Mouse (Mus musculus) forebrain, embryonic 16.5 days (tissue): ENCODE data around the gene Eif3k. TPM values are rescaled to one million over a fixed set of nuclear protein-coding genes. Genes with fewer than 3 reads are reported as not detected.

Source experiments
- ATAC-seq: fragments of 200-750 bp; cut with Nextera tagmentation; 2 replicates; pipeline ENCODE4 v1.8.0; 2017; ENCODE audit warnings: mild to moderate bottlenecking, moderate library complexity
- H3K27ac ChIP-seq: fragments of 300-500 bp; sonication (generic); 2 replicates; pipeline ENCODE4 v1.5.1; 2014; ENCODE audit warnings: low read length, control low read depth
- H3K27me3 ChIP-seq: fragments of 300-500 bp; sonication (generic); replicated peaks from 2 replicates; pipeline ENCODE4 v1.6.1; 2014; ENCODE audit warnings: low read length; ENCODE audit not compliant: control insufficient read depth, insufficient read depth
- H3K36me3 ChIP-seq: fragments of 300-500 bp; sonication (generic); 2 replicates; pipeline ENCODE4 v1.6.1; 2014; ENCODE audit not compliant: control insufficient read depth, insufficient read depth
- H3K4me1 ChIP-seq: fragments of 300-500 bp; sonication (generic); replicated peaks from 2 replicates; pipeline ENCODE4 v1.6.1; 2014; ENCODE audit warnings: low read length; ENCODE audit not compliant: control insufficient read depth, insufficient read depth
- H3K4me2 ChIP-seq: fragments of 300-500 bp; sonication (generic); 2 replicates; pipeline ENCODE4 v1.6.1; 2014; ENCODE audit warnings: mild to moderate bottlenecking, low read length, control low read depth
- H3K4me3 ChIP-seq: fragments of 300-500 bp; sonication (generic); replicated peaks from 2 replicates; pipeline ENCODE4 v1.5.1; 2014; ENCODE audit warnings: mild to moderate bottlenecking, low read length, control low read depth
- H3K9ac ChIP-seq: fragments of 300-500 bp; sonication (generic); replicated peaks from 2 replicates; pipeline ENCODE4 v1.6.1; 2014; ENCODE audit warnings: low read depth, low read length, control low read depth
- H3K9me3 ChIP-seq: fragments of 300-500 bp; sonication (generic); 2 replicates; pipeline ENCODE4 v1.6.1; 2016; ENCODE audit warnings: low read length; ENCODE audit not compliant: control insufficient read depth
- WGBS: fragments of 180-500 bp; shearing (Covaris S2); extraction: QIAGEN DNeasy Blood & Tissue Kit; methylation state at CpG from one replicate; pipeline ENCODE4 v1.1.7; 2014; 5-methylcytosine and 5-hydroxymethylcytosine counted together
- polyA plus RNA-seq: library from polyadenylated mRNA; unstranded; fragments of >200 nt; fragmentation: Nextera tagmentation; extraction: Ambion mirVana; gene quantifications from 2 replicates; pipeline ENCODE4 v1.2.1, GENCODE M21; 2015

Eif3k gene
- polyA plus RNA-seq, 1 experiment from 2014 or later: 296 TPM

DNA sequence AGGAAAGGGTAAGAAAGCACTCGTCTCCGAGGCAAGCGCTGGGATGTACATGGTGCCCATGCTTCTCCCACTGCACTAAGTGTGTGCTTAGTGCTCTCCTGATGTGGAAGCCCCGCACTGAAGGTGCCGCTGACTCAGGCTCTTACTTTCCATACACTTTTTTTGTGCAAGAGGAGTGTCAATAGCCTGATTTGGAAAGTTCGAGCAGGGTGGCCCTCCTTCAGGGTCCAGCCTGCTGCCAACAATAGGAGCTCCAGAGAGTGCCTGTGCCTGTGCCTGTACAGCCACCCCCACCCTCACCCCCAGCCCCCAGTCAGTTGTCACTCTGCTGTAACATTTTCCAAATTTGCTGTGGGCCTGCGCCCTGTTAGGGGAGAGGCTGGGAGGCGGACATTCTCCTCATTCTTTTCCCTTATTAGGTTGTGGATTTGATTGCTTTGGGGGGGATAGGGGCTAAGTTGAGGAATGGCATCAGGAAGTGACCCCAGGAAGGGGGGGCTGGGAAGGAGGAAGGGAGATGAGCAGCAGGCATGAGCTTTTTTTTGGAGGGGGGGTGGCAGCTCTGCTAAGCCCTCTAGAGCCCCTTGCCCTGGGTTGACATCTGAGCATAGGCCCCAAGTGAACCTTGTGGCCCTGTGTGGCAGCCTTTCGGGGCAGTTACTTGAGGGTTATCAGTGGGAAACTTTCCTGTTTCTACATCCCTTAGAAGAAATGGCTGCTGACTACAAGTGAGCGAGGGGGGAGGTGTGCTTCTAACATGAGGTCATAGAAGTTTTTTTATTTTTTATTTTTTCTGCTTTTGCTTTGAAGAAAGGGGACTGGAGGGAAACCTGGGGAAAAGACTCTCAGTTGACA, 36.0 kb downstream of the Eif3k start:
- ATAC-seq: peak; percentile 32; the same call in 1 of the 2 replicates
- 12% methylated on average over 10 of the region's 10 CpGs for WGBS
- peaks cover 22% of the 10 kb centered on the region for H3K4me1 ChIP-seq
- no peak overlapping the region for H3K4me3 ChIP-seq
- H3K9me3 ChIP-seq: no peaks in the 10 kb centered on the region
- H3K4me2 ChIP-seq: no peak overlapping the region; the same call in 1 of the 2 replicates
- H3K36me3 ChIP-seq: no peaks in the 10 kb centered on the region
- no peaks in the 10 kb centered on the region for H3K27me3 ChIP-seq
- H3K9ac ChIP-seq: no peak overlapping the region
- peak overlapping the region; percentile 59 for H3K27ac ChIP-seq

GRCm38 (mm10) chr7:28944756-28945415, 36.8 kb downstream of the Eif3k start:
- Histone ChIP-seq H3K27ac (peak overlapping the region; percentile 59), H3K9ac (no peak overlapping the region), H3K4me3 (no peak overlapping the region), H3K4me2 (no peak overlapping the region), H3K36me3 (no peaks in the 10 kb centered on the region), H3K4me1 (peaks cover 22% of the 10 kb centered on the region), H3K9me3 (no peaks in the 10 kb centered on the region), H3K27me3 (no peaks in the 10 kb centered on the region)
- WGBS: 11% methylated on average over 6 of the region's 6 CpGs
- ATAC-seq: peak; percentile 71

- WGBS: 73% methylated on average over 5 of the region's 5 CpGs
- Histone ChIP-seq H3K27me3 (no peaks in the 10 kb centered on the region), H3K27ac (peak overlapping the region; percentile 55), H3K9ac (no peak overlapping the region), H3K4me3 (no peak overlapping the region), H3K4me1 (peaks cover 24% of the 10 kb centered on the region), H3K9me3 (no peaks in the 10 kb centered on the region), H3K4me2 (no peak overlapping the region), H3K36me3 (no peaks in the 10 kb centered on the region)
- ATAC-seq: no peak
These were observed 38.0 kb downstream of the Eif3k start for GRCm38 (mm10) chr7:28943451-28944180.

DNA sequence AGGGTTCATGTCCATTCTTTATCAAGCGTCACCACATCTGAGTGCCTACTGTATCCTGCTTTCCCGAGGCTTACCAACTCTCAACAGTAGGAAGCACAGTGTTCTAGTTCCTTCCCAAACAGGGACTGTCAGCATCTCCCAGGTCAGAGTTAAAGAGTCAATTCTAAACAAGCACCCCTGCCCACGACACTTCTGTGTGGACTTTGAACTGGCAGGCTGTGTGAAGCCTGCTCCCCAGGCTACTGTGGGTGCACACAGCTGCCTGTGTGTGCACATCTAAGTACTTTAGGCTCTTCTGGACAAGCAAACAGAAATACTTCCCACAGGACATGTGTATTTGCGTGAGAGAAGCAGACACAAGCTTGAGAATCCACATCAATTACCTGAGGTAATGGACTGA, 40.1 kb downstream of the Eif3k start:
- Histone ChIP-seq H3K27ac (no peak overlapping the region), H3K9ac (no peak overlapping the region)

DNA sequence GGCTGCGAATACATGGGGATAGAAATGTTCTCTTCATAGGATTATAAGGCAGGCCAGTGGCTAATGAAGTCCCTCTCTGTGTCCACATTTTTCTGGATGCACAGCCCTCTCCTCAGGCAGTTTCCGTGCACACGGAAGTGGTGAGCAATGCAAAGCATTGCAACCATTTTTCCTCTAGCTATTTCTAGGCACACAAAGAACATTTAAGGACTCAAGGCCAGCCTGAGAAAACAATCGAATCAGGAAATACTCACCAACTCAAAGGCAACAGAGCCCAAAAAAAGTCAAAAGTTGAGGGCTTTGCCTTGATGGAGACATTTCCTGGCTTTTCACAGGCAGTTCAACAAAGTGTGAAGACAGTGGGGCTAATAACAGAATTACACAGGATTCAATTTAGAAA, 40.5 kb downstream of the Eif3k start:
- WGBS: 82% methylated on average over 4 of the region's 4 CpGs
- Histone ChIP-seq H3K4me2 (no peak overlapping the region), H3K9ac (no peak overlapping the region), H3K4me1 (peaks cover 24% of the 10 kb centered on the region), H3K27ac (no peak overlapping the region), H3K4me3 (no peak overlapping the region), H3K36me3 (no peaks in the 10 kb centered on the region), H3K27me3 (no peaks in the 10 kb centered on the region), H3K9me3 (no peaks in the 10 kb centered on the region)
- no peak for ATAC-seq

More for the DNA sequence above, 40.1 kb downstream of the Eif3k start:
- Histone ChIP-seq H3K4me1 (peaks cover 24% of the 10 kb centered on the region), H3K27me3 (no peaks in the 10 kb centered on the region), H3K36me3 (no peaks in the 10 kb centered on the region), H3K4me3 (no peak overlapping the region), H3K4me2 (no peak overlapping the region), H3K9me3 (no peaks in the 10 kb centered on the region)
- no peak for ATAC-seq
- 83% methylated on average over 4 of the region's 4 CpGs for WGBS

DNA sequence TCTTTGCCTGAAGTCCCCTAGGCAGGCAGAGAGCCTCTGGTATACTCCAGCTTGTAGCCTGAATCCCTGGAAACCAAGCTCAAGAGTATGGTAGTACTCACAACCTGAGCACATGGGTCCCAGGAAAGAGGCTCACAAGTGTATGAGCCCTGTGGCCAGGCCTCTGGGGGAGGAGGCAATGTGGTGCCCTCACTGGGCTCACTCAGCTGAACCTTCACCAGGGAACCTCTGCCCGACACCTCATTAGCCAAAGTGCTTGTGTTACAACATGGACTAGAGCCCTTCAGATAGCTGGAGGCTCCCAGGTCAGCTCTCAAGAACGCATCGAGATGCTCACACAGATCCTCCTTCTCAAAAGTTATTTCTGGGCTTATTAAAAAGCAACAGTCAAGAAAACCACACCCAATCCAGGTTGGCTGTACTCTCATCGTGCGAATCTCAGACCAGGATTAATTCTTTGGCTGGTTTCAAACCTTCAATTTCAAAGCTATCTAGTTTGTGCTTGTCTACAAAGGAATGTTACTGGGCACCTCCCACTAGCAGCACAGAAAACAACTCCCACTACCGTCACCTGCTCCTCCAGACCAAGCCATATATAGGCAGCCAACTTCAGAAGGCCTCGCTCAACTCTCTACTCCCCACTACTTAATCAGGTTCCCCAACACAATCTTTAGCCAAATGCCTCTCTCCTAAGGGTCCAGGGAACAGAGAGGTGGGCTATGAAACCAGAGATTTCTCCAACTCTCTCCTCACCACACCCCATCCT, 42.1 kb downstream of the Eif3k start:
- no peaks in the 10 kb centered on the region for H3K36me3 ChIP-seq
- no peaks in the 10 kb centered on the region for H3K9me3 ChIP-seq
- H3K27me3 ChIP-seq: no peaks in the 10 kb centered on the region
- peaks cover 9% of the 10 kb centered on the region for H3K4me1 ChIP-seq
- no peak overlapping the region for H3K4me3 ChIP-seq
- H3K4me2 ChIP-seq: no peak overlapping the region
- no peak overlapping the region for H3K9ac ChIP-seq
- no peak overlapping the region for H3K27ac ChIP-seq
- no peak for ATAC-seq
- 91% methylated on average over 7 of the region's 7 CpGs for WGBS

DNA sequence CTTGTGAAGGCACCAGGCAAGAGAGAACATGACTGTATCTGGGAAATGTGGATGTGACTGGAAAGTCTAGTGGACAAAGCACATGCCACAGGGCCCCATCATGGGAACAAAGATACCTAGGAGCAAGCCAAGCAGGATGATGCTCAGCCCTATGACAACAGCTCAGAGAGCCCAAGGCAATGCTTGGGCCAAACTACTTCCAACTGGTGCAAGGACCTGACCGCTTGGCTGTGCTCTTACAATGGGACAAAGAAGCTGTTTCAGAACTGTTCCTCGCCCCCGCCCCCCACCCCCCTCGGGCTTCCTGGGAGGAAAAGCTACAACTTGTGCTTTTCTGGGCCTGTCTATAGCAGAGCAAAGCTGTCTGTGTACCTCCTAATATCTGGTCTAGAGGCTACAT, 43.0 kb downstream of the Eif3k start:
- peak; percentile 40; the same call in 1 of the 2 replicates for ATAC-seq
- Histone ChIP-seq H3K27ac (no peak overlapping the region), H3K9me3 (no peaks in the 10 kb centered on the region), H3K27me3 (no peaks in the 10 kb centered on the region), H3K36me3 (no peaks in the 10 kb centered on the region), H3K4me2 (no peak overlapping the region), H3K4me1 (peaks cover 5% of the 10 kb centered on the region), H3K9ac (no peak overlapping the region), H3K4me3 (no peak overlapping the region)
- 46% methylated on average over 4 of the region's 4 CpGs for WGBS

GRCm38 (mm10) chr7:28936787-28937186, 44.9 kb downstream of the Eif3k start:
- H3K4me1 ChIP-seq: peaks cover 2% of the 10 kb centered on the region; the same call in 1 of the 2 replicates
- H3K36me3 ChIP-seq: no peaks in the 10 kb centered on the region
- WGBS: 74% methylated on average over 4 of the region's 4 CpGs
- H3K9ac ChIP-seq: no peak overlapping the region
- H3K9me3 ChIP-seq: no peaks in the 10 kb centered on the region
- no peak for ATAC-seq
- H3K4me2 ChIP-seq: no peak overlapping the region
- no peaks in the 10 kb centered on the region for H3K27me3 ChIP-seq
- H3K27ac ChIP-seq: no peak overlapping the region
- H3K4me3 ChIP-seq: no peak overlapping the region
